Mouse (Mus musculus) C2C12 (cell line): ENCODE results near the gene Polg2.

Experiments used
- CEBPB ChIP-seq: IDR thresholded peaks from one replicate; pipeline ENCODE4 v1.6.1; 2011; ENCODE audit warnings: low read depth, mild to moderate bottlenecking, control low read depth, moderate library complexity
- CTCF ChIP-seq: IDR thresholded peaks from one replicate; pipeline ENCODE4 v1.5.1; 2011; ENCODE audit not compliant: control insufficient read depth, insufficient read depth, insufficient read length
- FOSL1 ChIP-seq: IDR thresholded peaks from one replicate; pipeline ENCODE4 v1.8.0; 2011; ENCODE audit warnings: mild to moderate bottlenecking, low read length; ENCODE audit not compliant: poor library complexity, insufficient read depth, severe bottlenecking
- MAX ChIP-seq: IDR thresholded peaks from one replicate; pipeline ENCODE4 v1.6.1; 2011; ENCODE audit warnings: mild to moderate bottlenecking, control low read depth

GRCm38 (mm10) chr11:106760511-106760910 lies 18.8 kb downstream of the Polg2 start:
- TF ChIP-seq CEBPB: no peak
- TF ChIP-seq CTCF: no peak
- TF ChIP-seq MAX: no peak
- no peak for TF ChIP-seq FOSL1
